Mouse (Mus musculus) neural tube, embryonic 13.5 days (tissue): Measurements from ENCODE around the gene Pibf1. TPM values are rescaled to one million over a fixed set of nuclear protein-coding genes. Genes with fewer than 3 reads are reported as not detected.

Experiments used
- ATAC-seq: fragments of 200-750 bp; cut with Nextera tagmentation; 2 replicates; pipeline ENCODE4 v1.8.0; 2017; ENCODE audit warnings: low read depth, mild to moderate bottlenecking, moderate TSS enrichment, moderate library complexity
- H3K27ac ChIP-seq: fragments of 300-500 bp; sonication (generic); replicated peaks from 2 replicates; pipeline ENCODE4 v1.5.1; 2015; ENCODE audit warnings: moderate library complexity, mild to moderate bottlenecking, inconsistent platforms
- H3K27me3 ChIP-seq: fragments of 300-500 bp; sonication (generic); 2 replicates; pipeline ENCODE4 v1.6.1; 2015; ENCODE audit warnings: mild to moderate bottlenecking, inconsistent platforms
- H3K36me3 ChIP-seq: fragments of 300-500 bp; sonication (generic); 2 replicates; pipeline ENCODE4 v1.6.1; 2015; ENCODE audit warnings: mild to moderate bottlenecking, inconsistent platforms
- H3K4me1 ChIP-seq: fragments of 300-500 bp; sonication (generic); replicated peaks from 2 replicates; pipeline ENCODE4 v1.6.1; 2015; ENCODE audit warnings: inconsistent platforms
- H3K4me2 ChIP-seq: fragments of 300-500 bp; sonication (generic); 2 replicates; pipeline ENCODE4 v1.6.1; 2015; ENCODE audit warnings: inconsistent platforms, mild to moderate bottlenecking, moderate library complexity
- H3K4me3 ChIP-seq: fragments of 300-500 bp; sonication (generic); 2 replicates; pipeline ENCODE4 v1.5.1; 2015; ENCODE audit warnings: mild to moderate bottlenecking, inconsistent platforms
- H3K9ac ChIP-seq: fragments of 300-500 bp; sonication (generic); 2 replicates; pipeline ENCODE4 v1.6.1; 2015; ENCODE audit warnings: moderate library complexity, mild to moderate bottlenecking, inconsistent platforms
- H3K9me3 ChIP-seq: fragments of 300-500 bp; sonication (generic); 2 replicates; pipeline ENCODE4 v1.6.1; 2016; ENCODE audit warnings: inconsistent platforms
- WGBS: fragments of 180-500 bp; shearing (Covaris S2); methylation state at CpG from one replicate; pipeline ENCODE4 v1.1.7; 2015; 5-methylcytosine and 5-hydroxymethylcytosine counted together
- polyA plus RNA-seq: library from polyadenylated mRNA; unstranded; fragments of >200 nt; fragmentation: Nextera tagmentation; extraction: Ambion mirVana; gene quantifications from 2 replicates; pipeline ENCODE4 v1.2.1, GENCODE M21; 2015

The Pibf1 gene
- polyA plus RNA-seq: 18.1 and 18.9 TPM in 2 replicates

DNA sequence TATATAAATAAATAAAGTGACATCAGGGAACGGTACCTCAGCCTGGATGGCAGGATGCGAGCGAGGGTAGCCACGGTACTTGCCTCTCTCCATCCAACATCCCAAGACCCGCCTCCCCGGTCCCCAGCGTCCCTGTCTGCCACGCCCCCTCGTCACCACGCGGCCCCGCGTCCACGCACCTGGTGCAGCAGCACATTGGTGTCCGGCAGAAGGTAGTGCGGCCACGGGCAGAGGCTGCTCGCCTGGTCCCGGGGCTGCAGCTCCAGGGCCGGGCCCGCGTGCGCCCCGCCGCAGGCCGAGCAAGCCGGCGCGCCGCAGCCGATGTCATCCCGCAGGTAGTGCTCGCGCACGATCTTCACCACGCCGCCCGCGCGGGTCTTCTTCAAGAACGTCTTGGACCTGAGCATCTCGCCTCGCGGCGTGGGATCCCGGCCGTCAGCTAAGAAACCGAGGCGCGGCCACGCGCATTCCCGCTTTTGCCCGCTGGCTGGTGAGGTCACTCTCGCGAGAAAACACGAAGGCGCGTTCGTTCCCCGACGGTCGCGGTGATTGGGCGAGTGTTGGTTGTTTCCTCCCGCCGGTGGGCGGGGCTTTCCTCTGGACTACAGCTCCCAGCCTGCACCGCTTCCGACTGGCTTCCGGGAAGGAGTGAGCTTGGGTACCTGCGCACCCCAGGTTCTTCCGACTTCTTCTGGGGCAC lies at the start of gene Pibf1, which contains the start of gene Dis3:
Gene Pibf1 (plus strand): TSS at position 158 of the 700 bp plus-strand sequence.
Gene Dis3 (minus strand): TSS at position 504 of the 700 bp plus-strand sequence.
- Histone ChIP-seq H3K4me1 (peaks cover 16% of the 10 kb centered on the region), H3K4me2 (peak within 1 kb of the TSS; percentile 78), H3K36me3 (peaks cover 50% of the 10 kb centered on the region), H3K27me3 (no peaks in the 10 kb centered on the region), H3K9ac (peak within 1 kb of the TSS; percentile 95), H3K4me3 (peak within 1 kb of the TSS; percentile 97), H3K27ac (peak within 1 kb of the TSS; percentile 88), H3K9me3 (no peaks in the 10 kb centered on the region)
- ATAC-seq: peak; percentile 100
- under 1% methylated on average over 73 of the region's 73 CpGs for WGBS

DNA sequence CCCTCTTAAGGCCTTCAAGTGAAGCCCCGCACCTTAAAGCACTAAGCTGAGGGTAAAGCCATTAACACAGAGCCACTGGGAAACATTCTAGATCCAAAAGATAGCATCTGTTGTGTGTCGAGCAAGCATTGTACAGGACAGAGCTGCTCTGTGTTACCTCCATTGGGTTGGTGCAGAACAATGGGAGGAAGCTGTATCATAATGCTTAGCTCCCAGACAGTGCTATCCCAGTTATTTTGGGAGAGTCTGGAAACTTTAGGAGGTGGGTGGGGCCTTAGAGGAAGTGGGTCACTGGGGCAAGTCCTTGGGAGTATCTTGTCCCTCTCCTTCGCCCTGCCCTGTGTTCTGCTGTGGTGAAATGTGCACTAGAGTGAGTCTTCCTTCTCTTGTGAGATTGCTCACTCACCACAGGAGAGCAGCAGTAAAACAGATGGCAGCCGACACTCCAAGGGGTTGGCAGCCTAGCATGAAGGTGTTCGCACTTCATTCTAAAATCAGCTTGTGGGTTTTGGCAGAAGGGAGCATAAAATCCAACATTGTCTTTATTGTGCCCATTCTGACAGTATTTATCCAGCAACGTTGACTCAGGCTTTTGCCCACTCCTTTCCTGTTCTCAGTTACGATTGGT lies 40.2 kb upstream of the Pibf1 start:
- Histone ChIP-seq H3K9me3 (no peaks in the 10 kb centered on the region), H3K9ac (no peak overlapping the region), H3K4me1 (no peaks in the 10 kb centered on the region), H3K36me3 (0 out of 2 replicates have a peak, but pooled peaks cover 12% of the 10 kb centered on the region), H3K27ac (no peak overlapping the region), H3K27me3 (no peaks in the 10 kb centered on the region), H3K4me3 (no peak overlapping the region), H3K4me2 (no peak overlapping the region)
- 79% methylated on average over 7 of the region's 7 CpGs for WGBS
- no peak for ATAC-seq

- Histone ChIP-seq H3K27me3 (no peaks in the 10 kb centered on the region), H3K4me1 (no peaks in the 10 kb centered on the region), H3K36me3 (0 out of 2 replicates have a peak, but pooled peaks cover 20% of the 10 kb centered on the region), H3K4me2 (no peak overlapping the region), H3K9ac (no peak overlapping the region), H3K4me3 (no peak overlapping the region), H3K9me3 (no peaks in the 10 kb centered on the region), H3K27ac (no peak overlapping the region)
- 92% methylated on average over 12 of the region's 12 CpGs for WGBS
- no peak for ATAC-seq
These were observed 38.6 kb upstream of the Pibf1 start for GRCm38 (mm10) chr14:99060616-99061015.

DNA sequence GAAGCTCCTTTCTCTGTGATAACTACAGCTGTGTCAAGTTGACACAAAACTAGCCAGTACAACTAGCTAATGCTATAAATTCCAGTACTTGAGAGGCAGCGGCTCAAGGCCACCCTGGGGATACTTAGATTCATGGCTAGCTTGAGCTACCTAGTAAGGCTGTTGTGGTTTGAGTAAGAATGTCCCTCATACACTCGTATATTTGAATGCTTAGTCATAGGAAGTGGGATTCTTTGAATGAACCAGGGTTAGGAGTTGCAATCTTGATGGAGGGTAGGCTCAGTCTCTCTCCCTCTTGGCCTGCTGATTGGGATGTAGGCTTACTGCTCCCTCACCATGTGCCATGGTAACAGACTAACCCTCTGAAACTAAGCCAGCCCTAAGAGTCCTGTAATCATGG lies 36.1 kb upstream of the Pibf1 start:
- no peak overlapping the region for H3K4me2 ChIP-seq
- no peaks in the 10 kb centered on the region for H3K27me3 ChIP-seq
- ATAC-seq: no peak
- H3K9me3 ChIP-seq: no peaks in the 10 kb centered on the region
- no peaks in the 10 kb centered on the region for H3K4me1 ChIP-seq
- H3K27ac ChIP-seq: no peak overlapping the region
- H3K36me3 ChIP-seq: peaks cover 24% of the 10 kb centered on the region; the same call in 1 of the 2 replicates
- WGBS: 95% methylated on average over 2 of the region's 2 CpGs
- no peak overlapping the region for H3K4me3 ChIP-seq
- H3K9ac ChIP-seq: no peak overlapping the region

- Histone ChIP-seq H3K9ac (no peak overlapping the region), H3K9me3 (no peaks in the 10 kb centered on the region), H3K36me3 (peaks cover 22% of the 10 kb centered on the region), H3K4me3 (no peak overlapping the region), H3K4me2 (no peak overlapping the region), H3K4me1 (no peaks in the 10 kb centered on the region), H3K27ac (no peak overlapping the region), H3K27me3 (no peaks in the 10 kb centered on the region)
- no peak for ATAC-seq
- 83% methylated on average over 4 of the region's 4 CpGs for WGBS
These were observed 28.1 kb upstream of the Pibf1 start for GRCm38 (mm10) chr14:99071146-99071545.

DNA sequence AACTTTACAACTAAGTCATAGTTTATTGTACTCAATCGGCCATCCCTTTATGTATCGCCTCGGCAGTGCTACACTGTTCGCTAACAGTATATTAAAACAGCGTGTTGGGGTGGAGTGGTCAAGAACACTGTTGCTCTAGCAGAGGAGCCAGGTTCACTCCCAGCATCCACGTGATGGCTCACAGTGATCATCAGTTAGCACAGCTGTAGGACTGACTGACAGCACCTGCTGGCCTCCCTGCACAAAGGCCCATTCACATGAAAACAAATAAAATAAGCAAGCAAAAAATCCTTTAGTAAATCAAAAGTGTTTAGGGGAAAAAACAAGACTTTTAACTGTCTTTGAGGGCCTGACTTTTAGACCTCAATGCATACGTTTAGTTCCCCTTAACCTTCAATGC lies 10.3 kb upstream of the Pibf1 start:
- H3K4me3 ChIP-seq: no peak overlapping the region
- no peaks in the 10 kb centered on the region for H3K9me3 ChIP-seq
- no peaks in the 10 kb centered on the region for H3K4me1 ChIP-seq
- peaks cover 75% of the 10 kb centered on the region for H3K36me3 ChIP-seq
- ATAC-seq: no peak
- WGBS: 92% methylated on average over 7 of the region's 7 CpGs
- H3K27ac ChIP-seq: no peak overlapping the region
- H3K27me3 ChIP-seq: no peaks in the 10 kb centered on the region
- no peak overlapping the region for H3K4me2 ChIP-seq
- no peak overlapping the region for H3K9ac ChIP-seq

GRCm38 (mm10) chr14:99099967-99100587 lies 853 bp downstream of the Pibf1 start:
- Histone ChIP-seq H3K27ac (no peak overlapping the region), H3K27me3 (no peaks in the 10 kb centered on the region), H3K4me3 (peak overlapping the region; percentile 97), H3K9me3 (no peaks in the 10 kb centered on the region), H3K9ac (peak overlapping the region; percentile 76), H3K4me2 (peak overlapping the region; percentile 59), H3K4me1 (peaks cover 16% of the 10 kb centered on the region), H3K36me3 (peaks cover 48% of the 10 kb centered on the region)
- ATAC-seq: 0 out of 2 replicates have a peak, but pooled peaks have one; percentile 9
- 8% methylated on average over 20 of the region's 20 CpGs for WGBS

DNA sequence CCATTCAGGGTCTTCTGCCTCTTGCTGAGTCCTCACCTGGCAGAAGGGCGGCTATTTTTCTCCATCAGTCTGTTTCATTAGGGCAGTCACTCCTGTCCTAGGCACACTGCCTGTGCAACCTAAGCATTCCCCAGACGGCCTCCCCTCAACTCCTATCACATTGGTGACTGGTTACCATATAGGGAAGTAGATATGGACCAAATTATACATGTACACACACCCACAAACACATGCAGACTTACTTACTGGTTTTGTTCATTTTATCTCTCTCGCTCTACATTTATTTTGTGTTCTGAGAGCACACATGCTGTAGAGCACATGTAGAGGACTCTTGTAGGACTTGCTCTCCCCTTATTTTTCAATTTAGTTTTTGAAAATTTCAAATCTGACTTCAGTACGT lies 3.8 kb downstream of the Pibf1 start:
- Histone ChIP-seq H3K27ac (no peak overlapping the region), H3K9ac (no peak overlapping the region), H3K9me3 (no peaks in the 10 kb centered on the region), H3K27me3 (no peaks in the 10 kb centered on the region), H3K4me3 (no peak overlapping the region), H3K36me3 (peaks cover 45% of the 10 kb centered on the region), H3K4me2 (no peak overlapping the region), H3K4me1 (peaks cover 16% of the 10 kb centered on the region)
- 89% methylated on average over 4 of the region's 4 CpGs for WGBS
- ATAC-seq: no peak

DNA sequence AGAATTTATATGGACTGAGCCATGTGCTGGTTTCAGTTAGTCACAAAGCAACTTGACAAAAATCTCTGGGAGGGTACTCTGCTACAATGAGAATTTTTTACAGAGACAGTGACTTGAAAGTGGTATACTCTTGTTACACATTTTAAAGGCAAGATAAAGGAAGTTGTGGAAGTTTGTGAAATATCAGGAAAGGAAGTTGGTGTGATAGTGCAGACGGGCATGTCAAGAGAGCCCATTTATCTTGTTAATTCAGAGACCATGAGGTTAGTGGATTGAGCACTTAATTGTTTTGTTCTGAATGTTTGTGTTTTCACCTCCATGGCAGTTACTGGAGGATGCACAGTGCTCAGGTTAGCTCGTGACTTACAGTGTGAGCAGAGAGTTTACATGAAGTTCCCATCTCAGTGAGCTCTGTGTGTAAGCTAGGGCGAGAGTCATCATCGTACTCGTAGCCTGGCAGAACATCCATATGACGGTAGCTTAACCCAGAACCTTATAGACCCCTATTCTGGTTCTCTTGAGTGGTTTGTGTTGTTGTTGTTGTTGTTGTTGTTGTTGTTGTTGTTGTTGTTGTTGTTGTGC lies 5.4 kb downstream of the Pibf1 start:
- Histone ChIP-seq H3K4me1 (peaks cover 7% of the 10 kb centered on the region; the same call in 1 of the 2 replicates), H3K4me2 (no peak overlapping the region), H3K4me3 (no peak overlapping the region), H3K27ac (no peak overlapping the region), H3K9ac (no peak overlapping the region), H3K36me3 (peaks cover 58% of the 10 kb centered on the region), H3K9me3 (no peaks in the 10 kb centered on the region), H3K27me3 (no peaks in the 10 kb centered on the region)
- ATAC-seq: no peak
- WGBS: 93% methylated on average over 6 of the region's 6 CpGs

DNA sequence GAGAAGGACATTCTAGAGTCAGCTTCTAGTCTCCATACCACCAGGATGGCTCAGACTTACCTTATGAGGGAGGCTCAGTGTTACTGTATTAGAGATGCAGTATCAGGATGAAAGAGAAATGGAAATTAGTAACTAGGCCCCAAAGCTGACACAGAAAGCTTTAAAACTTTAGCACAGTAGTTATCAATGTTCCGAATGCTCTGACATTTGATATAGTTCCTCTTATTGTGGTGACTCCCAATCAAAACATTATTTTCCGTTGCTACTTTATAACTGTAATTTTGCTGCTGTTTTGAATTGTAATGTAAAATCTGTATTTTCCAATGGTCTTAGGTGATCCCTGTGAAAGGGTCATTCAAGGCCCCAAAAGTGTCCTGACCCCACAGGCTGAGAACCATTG lies 7.4 kb downstream of the Pibf1 start:
- Histone ChIP-seq H3K9ac (no peak overlapping the region), H3K4me2 (no peak overlapping the region), H3K4me3 (no peak overlapping the region), H3K27ac (no peak overlapping the region), H3K27me3 (no peaks in the 10 kb centered on the region), H3K9me3 (no peaks in the 10 kb centered on the region), H3K4me1 (no peaks in the 10 kb centered on the region), H3K36me3 (peaks cover 73% of the 10 kb centered on the region)
- 81% methylated on average over 2 of the region's 2 CpGs for WGBS
- no peak for ATAC-seq

- Histone ChIP-seq H3K4me1 (no peaks in the 10 kb centered on the region), H3K4me2 (no peak overlapping the region), H3K9ac (no peak overlapping the region), H3K4me3 (no peak overlapping the region), H3K27me3 (no peaks in the 10 kb centered on the region), H3K36me3 (peaks cover 77% of the 10 kb centered on the region), H3K27ac (no peak overlapping the region), H3K9me3 (no peaks in the 10 kb centered on the region)
- no peak for ATAC-seq
- WGBS: 42% methylated on average over 2 of the region's 2 CpGs
These were observed 8.5 kb downstream of the Pibf1 start for GRCm38 (mm10) chr14:99107631-99108187.

DNA sequence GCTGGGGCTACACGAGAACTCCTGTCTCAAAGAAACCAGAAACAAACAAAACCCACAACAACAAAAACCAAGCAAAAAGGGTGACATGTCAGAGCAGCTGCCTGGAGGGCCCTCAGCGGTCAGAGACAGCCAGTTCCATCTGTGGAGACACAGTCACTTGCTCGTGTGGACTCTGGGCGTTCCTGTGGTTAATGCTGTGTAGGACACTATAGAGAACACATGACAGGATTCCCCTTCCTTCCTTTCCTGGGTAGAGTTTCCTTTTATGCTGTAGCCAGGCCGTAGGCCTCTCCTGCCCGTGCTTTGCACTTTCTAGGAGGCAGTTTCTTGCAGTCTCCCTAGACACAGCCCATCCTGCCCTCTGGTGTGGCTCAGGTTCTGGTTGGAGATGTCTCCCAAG lies 9.5 kb downstream of the Pibf1 start:
- Histone ChIP-seq H3K27me3 (no peaks in the 10 kb centered on the region), H3K4me3 (no peak overlapping the region), H3K9me3 (no peaks in the 10 kb centered on the region), H3K9ac (no peak overlapping the region), H3K36me3 (peaks cover 73% of the 10 kb centered on the region), H3K4me2 (no peak overlapping the region), H3K27ac (no peak overlapping the region), H3K4me1 (no peaks in the 10 kb centered on the region)
- no peak for ATAC-seq
- 92% methylated on average over 6 of the region's 6 CpGs for WGBS
